Mouse (Mus musculus): ENCODE results near the gene Tgfbr3. TPM values are rescaled to one million over a fixed set of nuclear protein-coding genes. Genes with fewer than 3 reads are reported as not detected.
A peak's percentile ranks its signal among the peaks of the same experiment; 100 is the strongest.

Gene Tgfbr3
- total RNA-seq, 2 experiments from 2014 or later = 2.4 TPM

- ATAC-seq (replicated peaks; ENCODE audit: poor library complexity, severe bottlenecking) = no peak
Observed at GRCm38 (mm10) chr5:107156096-107156495, 133.3 kb downstream of the Tgfbr3 start.

- no peak for ATAC-seq (replicated peaks; ENCODE audit: poor library complexity, severe bottlenecking)
Observed at GRCm38 (mm10) chr5:107152989-107153388, 136.4 kb downstream of the Tgfbr3 start.

GRCm38 (mm10) chr5:107151320-107151719 lies 138.1 kb downstream of the Tgfbr3 start:
- ATAC-seq (replicated peaks; ENCODE audit: poor library complexity, severe bottlenecking) = no peak

GRCm38 (mm10) chr5:107150555-107151312 lies 138.7 kb downstream of the Tgfbr3 start:
- no peak for ATAC-seq (replicated peaks; ENCODE audit: poor library complexity, severe bottlenecking)

- ATAC-seq (replicated peaks; ENCODE audit: poor library complexity, severe bottlenecking) = peak; percentile 33; the same call in 1 of the 2 replicates
Observed at GRCm38 (mm10) chr5:107147951-107148766, 141.3 kb downstream of the Tgfbr3 start.

GRCm38 (mm10) chr5:107147413-107147812 lies 142.0 kb downstream of the Tgfbr3 start:
- ATAC-seq (replicated peaks; ENCODE audit: poor library complexity, severe bottlenecking) = no peak

- ATAC-seq (replicated peaks; ENCODE audit: poor library complexity, severe bottlenecking) = no peak
Observed at GRCm38 (mm10) chr5:107146111-107146616, 143.3 kb downstream of the Tgfbr3 start.

GRCm38 (mm10) chr5:107145125-107145524 lies 144.3 kb downstream of the Tgfbr3 start:
- ATAC-seq (replicated peaks; ENCODE audit: poor library complexity, severe bottlenecking) = no peak

GRCm38 (mm10) chr5:107144263-107144843 lies 145.1 kb downstream of the Tgfbr3 start:
- ATAC-seq (replicated peaks; ENCODE audit: poor library complexity, severe bottlenecking) = no peak

- no peak for ATAC-seq (replicated peaks; ENCODE audit: poor library complexity, severe bottlenecking)
Observed at GRCm38 (mm10) chr5:107143406-107143805, 146.0 kb downstream of the Tgfbr3 start.

GRCm38 (mm10) chr5:107142791-107143190 lies 146.6 kb downstream of the Tgfbr3 start:
- ATAC-seq (replicated peaks; ENCODE audit: poor library complexity, severe bottlenecking) = no peak

GRCm38 (mm10) chr5:107141375-107141774 lies 148.1 kb downstream of the Tgfbr3 start:
- ATAC-seq (replicated peaks; ENCODE audit: poor library complexity, severe bottlenecking) = no peak

GRCm38 (mm10) chr5:107139800-107140651 lies 149.4 kb downstream of the Tgfbr3 start:
- no peak for ATAC-seq (replicated peaks; ENCODE audit: poor library complexity, severe bottlenecking)

- no peak for ATAC-seq (replicated peaks; ENCODE audit: poor library complexity, severe bottlenecking)
Observed at GRCm38 (mm10) chr5:107133336-107133735, 156.1 kb downstream of the Tgfbr3 start.

- ATAC-seq (replicated peaks; ENCODE audit: poor library complexity, severe bottlenecking) = no peak
Observed at GRCm38 (mm10) chr5:107132231-107132630, 157.2 kb downstream of the Tgfbr3 start.

GRCm38 (mm10) chr5:107129304-107129703 lies 160.1 kb downstream of the Tgfbr3 start:
- ATAC-seq (replicated peaks; ENCODE audit: poor library complexity, severe bottlenecking) = no peak

GRCm38 (mm10) chr5:107126561-107126960 lies 162.9 kb downstream of the Tgfbr3 start:
- no peak for ATAC-seq (replicated peaks; ENCODE audit: poor library complexity, severe bottlenecking)

GRCm38 (mm10) chr5:107125131-107125530 lies 164.3 kb downstream of the Tgfbr3 start:
- ATAC-seq (replicated peaks; ENCODE audit: poor library complexity, severe bottlenecking) = no peak

GRCm38 (mm10) chr5:107124531-107124930 lies 164.9 kb downstream of the Tgfbr3 start:
- no peak for ATAC-seq (replicated peaks; ENCODE audit: poor library complexity, severe bottlenecking)

- ATAC-seq (replicated peaks; ENCODE audit: poor library complexity, severe bottlenecking) = no peak
Observed at GRCm38 (mm10) chr5:107122622-107123021, 166.8 kb downstream of the Tgfbr3 start.

Data from granulocyte monocyte progenitor cell, adult 5-6 weeks (primary cell).